Mouse (Mus musculus): ENCODE data around the gene Mmrn1.

- TF ChIP-seq CTCF (IDR thresholded peaks at IDR 0.05; ENCODE audit: extremely low read depth, insufficient read length, insufficient replicate concordance, low read depth, low read length) (no peak), POLR2A (IDR thresholded peaks at IDR 0.05; ENCODE audit: low read depth, low read length) (no peak)
These were observed 42.2 kb downstream of the Mmrn1 start for GRCm38 (mm10) chr6:60966931-60967330.
